ENCODE assay signal across 9 mouse cellular contexts in genomic region chrX:155624895-155625294, GRCm38 (mm10). TPM values are rescaled to one million over a fixed set of nuclear protein-coding genes. Genes with fewer than 3 reads are reported as not detected.
DNase-seq lines count a peak whose midpoint lies in the region; ATAC-seq and TF ChIP-seq lines count a peak whose summit lies in the region.
"Had no signal": no experiment of that assay in that cellular context is flagged by ENCODE, and none has a peak within 500 bp of the region (broad histone marks: within the 10 kb centered on the region; RNA-seq: fewer than 3 reads in every experiment).

No protein-coding gene starts in this region.

- peaks cover 47% of the 10 kb centered on the region for H3K27me3 ChIP-seq in liver, embryonic 11.5 days (replicated peaks; ENCODE audit: control insufficient read depth, insufficient read depth, low read length)
- H3K27me3 ChIP-seq in embryonic facial prominence, embryonic 14.5 days (replicated peaks; ENCODE audit: control insufficient read depth, insufficient read depth, low read length): peaks cover 51% of the 10 kb centered on the region
- no peaks in the 10 kb centered on the region for H3K27me3 ChIP-seq in hindbrain, embryonic 14.5 days (ENCODE audit: control insufficient read depth, insufficient read depth, low read length)
- H3K27me3 ChIP-seq in myocyte (ENCODE audit: control insufficient read depth, insufficient read depth, insufficient read length): peaks cover 8% of the 10 kb centered on the region

- DNase-seq in liver, embryonic 11.5 days (ENCODE audit: low spot score): no peak
- no peak for DNase-seq in liver
- no peak for DNase-seq in embryonic facial prominence, embryonic 14.5 days (ENCODE audit: low spot score)
- no peak for DNase-seq in hindbrain, embryonic 14.5 days (ENCODE audit: low spot score)
- no peak for DNase-seq in ovary, adult 18-20 months (ENCODE audit: low spot score)
- DNase-seq: kidney, adult 18-20 months had no signal

- WGBS in liver, embryonic 11.5 days: 16% methylated on average over 15 of the region's 15 CpGs
- 21% methylated on average over 15 of the region's 15 CpGs for WGBS in embryonic facial prominence, embryonic 14.5 days
- 21% methylated on average over 14 of the region's 15 CpGs for WGBS in hindbrain, embryonic 14.5 days

- peak overlapping the region; percentile 65 for H3K4me2 ChIP-seq in liver, embryonic 11.5 days
- H3K4me2 ChIP-seq in embryonic facial prominence, embryonic 14.5 days (ENCODE audit: low read depth, low read length): peak overlapping the region; percentile 84
- peak overlapping the region; percentile 68 for H3K4me2 ChIP-seq in hindbrain, embryonic 14.5 days (replicated peaks)
- peak overlapping the region; percentile 85 for H3K4me2 ChIP-seq in myocyte (ENCODE audit: low read depth)

- 0 out of 2 replicates have a peak overlapping the region, but pooled peaks have one; percentile 12 for H3K4me3 ChIP-seq in liver, embryonic 11.5 days (ENCODE audit: low read depth, low read length)
- peak overlapping the region; percentile 48 for H3K4me3 ChIP-seq in embryonic facial prominence, embryonic 14.5 days (ENCODE audit: low read depth, low read length)
- peak overlapping the region; percentile 57 for H3K4me3 ChIP-seq in hindbrain, embryonic 14.5 days (replicated peaks; ENCODE audit: low read length)
- no peak overlapping the region for H3K4me3 ChIP-seq in myocyte

- H3K4me1 ChIP-seq in liver, embryonic 11.5 days (replicated peaks; ENCODE audit: control insufficient read depth, insufficient read depth, low read length): no peaks in the 10 kb centered on the region
- no peaks in the 10 kb centered on the region for H3K4me1 ChIP-seq in embryonic facial prominence, embryonic 14.5 days (ENCODE audit: control insufficient read depth, insufficient read depth, low read length)
- H3K4me1 ChIP-seq in hindbrain, embryonic 14.5 days (replicated peaks; ENCODE audit: control insufficient read depth, insufficient read depth, low read length): no peaks in the 10 kb centered on the region

- no peak for TF ChIP-seq POLR2A in myocyte (IDR thresholded peaks at IDR 0.05; ENCODE audit: insufficient read length, low read depth)

- no peaks in the 10 kb centered on the region for H3K79me2 ChIP-seq in myocyte (ENCODE audit: control insufficient read depth, insufficient read depth)

- H3K9me3 ChIP-seq in liver, embryonic 11.5 days (ENCODE audit: control insufficient read depth, low read length): no peaks in the 10 kb centered on the region
- H3K9me3 ChIP-seq in embryonic facial prominence, embryonic 14.5 days (ENCODE audit: control insufficient read depth, low read length): no peaks in the 10 kb centered on the region
- no peaks in the 10 kb centered on the region for H3K9me3 ChIP-seq in hindbrain, embryonic 14.5 days (ENCODE audit: control insufficient read depth, low read length)

- no peak for ATAC-seq in liver, embryonic 11.5 days (replicated peaks; ENCODE audit: low FRiP score)
- ATAC-seq in embryonic facial prominence, embryonic 14.5 days (ENCODE audit: low read depth): no peak
- peak; percentile 12; the same call in 1 of the 2 replicates for ATAC-seq in hindbrain, embryonic 14.5 days (ENCODE audit: low FRiP score)
- no peak for ATAC-seq in erythroblast, adult 5-6 weeks (replicated peaks; ENCODE audit: low FRiP score, poor library complexity, severe bottlenecking)
- no peak for ATAC-seq in megakaryocyte progenitor cell, adult 5-6 weeks (replicated peaks; ENCODE audit: poor library complexity)

- no peaks in the 10 kb centered on the region for H3K36me3 ChIP-seq in liver, embryonic 11.5 days (ENCODE audit: control insufficient read depth, insufficient read depth, low read length)
- no peaks in the 10 kb centered on the region for H3K36me3 ChIP-seq in embryonic facial prominence, embryonic 14.5 days (ENCODE audit: control insufficient read depth, insufficient read depth, low read length)
- no peaks in the 10 kb centered on the region for H3K36me3 ChIP-seq in hindbrain, embryonic 14.5 days (replicated peaks; ENCODE audit: control insufficient read depth, insufficient read depth)
- no peaks in the 10 kb centered on the region for H3K36me3 ChIP-seq in myocyte (ENCODE audit: control insufficient read depth, insufficient read depth)

- no peak overlapping the region for H3K9ac ChIP-seq in liver, embryonic 11.5 days (ENCODE audit: low read depth, low read length)
- H3K9ac ChIP-seq in embryonic facial prominence, embryonic 14.5 days (ENCODE audit: low read depth, low read length): no peak overlapping the region
- H3K9ac ChIP-seq in hindbrain, embryonic 14.5 days: peak overlapping the region; percentile 63

- H3ac ChIP-seq in myocyte (ENCODE audit: control insufficient read depth, insufficient read length): no peak overlapping the region

- H3K27ac ChIP-seq in liver, embryonic 11.5 days (ENCODE audit: low read depth, low read length): no peak overlapping the region
- no peak overlapping the region for H3K27ac ChIP-seq in embryonic facial prominence, embryonic 14.5 days (replicated peaks; ENCODE audit: low read depth, low read length)
- no peak overlapping the region for H3K27ac ChIP-seq in hindbrain, embryonic 14.5 days

TF ChIP-seq in myocyte, 11 proteins besides CTCF, POLR2A, EP300 and RAD21:
- TF ChIP-seq POLR2AphosphoS2 (IDR thresholded peaks at IDR 0.05; ENCODE audit: insufficient read length, low read depth) (no peak), TCF12 (IDR thresholded peaks at IDR 0.05; ENCODE audit: insufficient read depth, poor library complexity, severe bottlenecking) (no peak), MAX (IDR thresholded peaks at IDR 0.05; ENCODE audit: low read depth) (no peak), MYOD1 (IDR thresholded peaks at IDR 0.05; ENCODE audit: control insufficient read depth in 1 of 3, insufficient read length in 2 of 3, low read depth in 2 of 3) (no peak), CEBPB (IDR thresholded peaks at IDR 0.05; ENCODE audit: insufficient read depth, poor library complexity, severe bottlenecking) (no peak), REST (IDR thresholded peaks at IDR 0.05; ENCODE audit: insufficient read depth, insufficient read length) (no peak), TCF3 (IDR thresholded peaks at IDR 0.05; ENCODE audit: insufficient read length, low read depth) (no peak), SRF (IDR thresholded peaks at IDR 0.05; ENCODE audit: control insufficient read depth, insufficient read length, low read depth) (no peak), E2F4 (IDR thresholded peaks at IDR 0.05; ENCODE audit: insufficient read depth) (no peak), USF1 (IDR thresholded peaks at IDR 0.05; ENCODE audit: low read depth) (no peak), MYOG (IDR thresholded peaks at IDR 0.05; ENCODE audit: control insufficient read depth in 1 of 3, insufficient read depth in 1 of 3, insufficient read length in 2 of 3, low read depth in 2 of 3) (no peak)
TF ChIP-seq in myocyte: peak in this region for 0.

RNA-seq across cellular contexts. Expression of gene Gm15155, which starts 0.4 kb away (rescaled TPM):
- polyA plus RNA-seq in liver, embryonic 11.5 days (2014; fragmentation: Nextera tagmentation; extraction: Ambion mirVana): not detected in 2 replicates
- not detected in 2 replicates for polyA plus RNA-seq in embryonic facial prominence, embryonic 14.5 days (2014; fragmentation: Nextera tagmentation; extraction: Ambion mirVana)
- polyA plus RNA-seq in hindbrain, embryonic 14.5 days (2014; fragmentation: Nextera tagmentation; extraction: Ambion mirVana): 0.61 TPM in 1 of 2 replicates, not detected in the other
- not detected for polyA plus RNA-seq in myocyte (2012; fragmentation: generic; extraction: Trizol)
- not detected in 2 replicates for total RNA-seq in erythroblast, adult 5-6 weeks (2015; ENCODE audit: low replicate concordance)
- not detected in 2 replicates for total RNA-seq in erythroblast, adult 5-6 weeks (2017; ENCODE audit: low replicate concordance)
- total RNA-seq in megakaryocyte progenitor cell, adult 5-6 weeks (2015): not detected in 2 replicates
- total RNA-seq in megakaryocyte progenitor cell, adult 5-6 weeks (2017): not detected in 2 replicates

RNA-seq across cellular contexts. Expression of gene Ptchd1, which starts 1.3 kb away (rescaled TPM):
- 0.60 and 0.69 TPM in 2 replicates for polyA plus RNA-seq in liver, embryonic 11.5 days (2014; fragmentation: Nextera tagmentation; extraction: Ambion mirVana)
- polyA plus RNA-seq in embryonic facial prominence, embryonic 14.5 days (2014; fragmentation: Nextera tagmentation; extraction: Ambion mirVana): 2.2 and 3.3 TPM in 2 replicates
- polyA plus RNA-seq in hindbrain, embryonic 14.5 days (2014; fragmentation: Nextera tagmentation; extraction: Ambion mirVana): 12.0 and 17.8 TPM in 2 replicates
- polyA plus RNA-seq in myocyte (2012; fragmentation: generic; extraction: Trizol): 0.08 TPM
- total RNA-seq in erythroblast, adult 5-6 weeks (2015; ENCODE audit: low replicate concordance): not detected in 2 replicates
- 0.98 TPM in 1 of 2 replicates, not detected in the other for total RNA-seq in erythroblast, adult 5-6 weeks (2017; ENCODE audit: low replicate concordance)
- total RNA-seq in megakaryocyte progenitor cell, adult 5-6 weeks (2015): not detected in 2 replicates
- 0.21 TPM in 1 of 2 replicates, not detected in the other for total RNA-seq in megakaryocyte progenitor cell, adult 5-6 weeks (2017)
